Mouse (Mus musculus): ENCODE measurements around the gene Ints13.
"Not testable (repeated sequence)": the region's sequence is repeated elsewhere in the genome, so short reads cannot be mapped to it uniquely, and the experiment has no call there.

The Ints13 gene

GRCm38 (mm10) chr6:146577310-146578109 lies at the start of gene Ints13:
Gene Ints13 (minus strand): TSS chr6:146577835.
- peak; percentile 97 for DNase-seq (ENCODE audit: low read depth, low spot score)

DNA sequence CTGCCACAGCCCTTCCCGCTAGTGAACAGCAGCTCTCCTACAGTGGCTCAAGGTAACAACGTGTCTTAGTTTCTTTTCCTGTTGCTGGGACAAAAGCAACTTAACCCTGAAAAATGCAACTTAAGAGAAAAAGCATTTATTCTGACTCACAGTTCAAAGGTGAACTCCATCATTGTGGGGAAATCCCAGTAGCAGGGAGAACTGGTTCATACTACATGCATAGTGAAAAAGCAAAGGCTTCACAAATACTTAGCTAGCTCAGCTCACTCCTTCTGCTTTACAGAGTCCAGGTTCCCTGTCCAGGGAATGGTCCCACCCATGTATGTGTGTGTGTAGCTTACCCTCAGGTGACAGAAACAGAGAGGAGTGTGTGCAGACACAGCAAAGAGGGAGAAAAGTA lies 39.0 kb upstream of the Ints13 start:
- no peak for DNase-seq (ENCODE audit: low read depth, low spot score)

DNA sequence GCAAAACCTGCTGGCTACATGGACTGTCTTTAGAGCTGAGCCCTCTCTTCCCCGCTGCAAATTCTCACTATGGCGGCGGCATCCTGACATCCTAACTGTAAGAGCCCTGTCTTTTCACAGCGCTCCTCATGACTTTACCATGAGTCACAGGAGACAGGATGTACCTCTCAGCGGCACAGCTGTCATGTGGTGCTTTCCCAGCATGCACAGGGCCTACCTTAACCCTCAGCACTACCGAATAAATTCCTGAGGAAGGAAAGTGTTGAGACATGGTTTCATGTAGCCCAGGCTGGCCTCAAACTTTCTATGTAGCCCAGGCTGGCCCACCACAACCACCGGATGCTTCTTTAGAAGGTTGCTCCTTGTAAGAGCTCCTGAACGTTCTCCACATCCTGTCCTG lies 38.3 kb upstream of the Ints13 start:
- DNase-seq (ENCODE audit: low read depth, low spot score): no peak

DNA sequence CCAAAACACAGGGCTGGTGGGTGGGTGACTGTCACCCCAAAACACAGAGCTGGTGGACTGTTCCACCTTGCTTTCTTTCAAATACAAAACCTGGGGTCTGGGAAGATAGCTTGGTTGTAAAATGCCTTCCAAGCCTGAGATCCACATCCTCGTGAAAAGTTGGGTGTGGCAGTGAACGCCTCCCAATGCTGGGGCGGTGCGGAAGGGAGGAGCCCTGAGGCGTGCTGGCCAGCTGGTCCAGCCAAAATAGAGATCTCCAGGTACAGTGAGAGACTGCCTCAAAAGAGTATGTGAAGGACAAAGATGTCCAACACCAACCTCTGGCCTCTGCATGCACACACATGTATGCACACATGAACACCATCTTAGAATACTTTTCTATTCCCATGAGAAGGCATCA lies 36.9 kb upstream of the Ints13 start:
- DNase-seq (ENCODE audit: low read depth, low spot score): no peak

GRCm38 (mm10) chr6:146613907-146614306 lies 36.3 kb upstream of the Ints13 start:
- no peak for DNase-seq (ENCODE audit: low read depth, low spot score)

DNA sequence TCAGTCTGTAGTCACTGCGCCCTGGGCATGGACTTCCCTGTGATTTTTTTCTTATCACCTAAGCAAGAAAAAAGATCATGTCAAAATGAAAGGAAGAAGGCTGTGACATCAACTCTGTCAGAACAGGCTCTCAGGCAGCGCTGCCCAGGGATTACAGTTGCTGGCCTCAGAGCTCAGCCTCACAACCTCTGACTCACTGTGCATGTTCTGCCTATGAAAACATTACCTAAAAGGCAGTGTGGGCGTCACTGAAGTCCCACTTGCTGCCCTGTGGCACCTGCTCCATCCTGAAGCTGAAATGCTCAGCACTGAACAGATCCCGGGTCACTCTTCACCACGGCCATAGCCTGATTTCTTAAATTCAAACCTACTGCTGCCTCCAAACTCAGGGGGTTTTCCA lies 35.1 kb upstream of the Ints13 start:
- DNase-seq (ENCODE audit: low read depth, low spot score): no peak

DNA sequence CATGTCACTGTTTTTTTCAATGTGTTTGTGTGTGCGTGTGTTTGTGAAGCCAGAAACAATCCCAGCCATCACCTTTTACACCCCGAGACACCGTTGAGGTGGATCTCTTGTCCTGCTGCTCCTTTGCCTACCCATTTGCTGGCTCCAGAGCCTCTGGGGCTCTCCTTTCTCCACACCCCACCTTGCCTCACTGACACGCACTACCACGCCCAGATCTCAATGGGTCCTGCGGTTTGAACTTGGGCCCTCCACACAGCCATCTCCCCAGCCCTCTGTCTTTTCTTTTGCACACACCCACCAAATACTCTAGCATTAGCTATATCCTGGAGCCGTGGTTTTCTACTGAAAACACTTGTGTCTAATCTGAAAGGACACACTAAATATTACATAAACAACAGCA lies 34.3 kb upstream of the Ints13 start:
- DNase-seq (ENCODE audit: low read depth, low spot score): no peak

- no peak for DNase-seq (ENCODE audit: low read depth, low spot score)
Measured at GRCm38 (mm10) chr6:146611385-146611784, 33.8 kb upstream of the Ints13 start.

GRCm38 (mm10) chr6:146603651-146604050 lies 26.0 kb upstream of the Ints13 start:
- no peak for DNase-seq (ENCODE audit: low read depth, low spot score)

- no peak for DNase-seq (ENCODE audit: low read depth, low spot score)
Measured at GRCm38 (mm10) chr6:146602601-146603000, 25.0 kb upstream of the Ints13 start.

- no peak for DNase-seq (ENCODE audit: low read depth, low spot score)
Measured at GRCm38 (mm10) chr6:146585134-146585533, 7.5 kb upstream of the Ints13 start.

- no peak for DNase-seq (ENCODE audit: low read depth, low spot score)
Measured at GRCm38 (mm10) chr6:146583366-146584046, 5.9 kb upstream of the Ints13 start.

DNA sequence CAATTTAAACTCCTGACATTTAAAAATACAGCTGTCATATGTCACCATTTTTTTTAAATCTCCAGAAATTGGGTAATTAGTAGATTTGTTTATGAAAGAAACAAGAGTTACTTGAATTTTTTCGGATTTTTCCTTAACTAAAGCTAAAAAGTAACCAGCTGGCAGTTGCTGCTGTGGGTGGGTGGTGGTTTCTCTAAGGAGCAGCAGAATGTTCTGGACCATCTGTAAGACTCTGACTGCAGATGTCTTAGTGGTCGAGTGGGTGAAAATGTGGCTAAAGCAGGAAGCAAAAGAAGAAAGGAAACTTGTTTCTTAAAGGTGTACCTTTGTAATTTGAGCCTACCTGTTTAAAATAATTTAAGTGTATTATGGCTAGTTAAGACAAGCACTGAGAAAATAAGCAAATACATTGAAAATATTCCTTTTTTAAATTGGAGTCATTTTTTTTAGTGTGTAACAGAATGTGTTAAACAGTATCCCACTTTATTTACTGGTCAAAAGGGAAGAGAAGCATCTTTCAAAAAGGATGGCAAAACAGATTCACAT lies 2.8 kb upstream of the Ints13 start:
- DNase-seq (ENCODE audit: low read depth, low spot score): no peak

DNA sequence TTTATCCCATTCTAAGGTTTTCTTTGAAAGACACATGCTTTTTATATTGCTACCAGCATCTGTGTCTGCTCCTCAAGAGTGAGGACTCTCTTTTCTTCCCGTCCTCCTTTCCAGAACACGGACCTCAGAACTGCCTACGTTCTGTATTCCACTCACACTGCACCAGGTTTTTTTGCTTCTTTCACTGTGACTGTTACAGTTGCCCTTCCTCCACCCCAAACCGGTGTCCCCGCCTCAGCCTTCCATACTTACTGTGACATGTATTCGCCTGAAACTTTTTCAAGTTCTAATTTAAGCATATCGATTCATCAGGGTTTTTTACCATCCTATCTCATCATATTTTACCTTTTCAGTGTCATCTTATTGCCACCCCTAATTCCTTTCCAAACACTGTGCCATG lies 951 bp upstream of the Ints13 start:
- DNase-seq (ENCODE audit: low read depth, low spot score): no peak

GRCm38 (mm10) chr6:146578111-146578531 lies 486 bp upstream of the Ints13 start:
- DNase-seq (ENCODE audit: low read depth, low spot score): peak; percentile 34

- no peak for DNase-seq (ENCODE audit: low read depth, low spot score)
Measured at GRCm38 (mm10) chr6:146576903-146577302, 732 bp downstream of the Ints13 start, which contains the start of gene Fgfr1op2. Gene Fgfr1op2 (plus strand): TSS chr6:146577203.

GRCm38 (mm10) chr6:146572073-146572472 lies 5.6 kb downstream of the Ints13 start:
- DNase-seq (ENCODE audit: low read depth, low spot score): no peak

DNA sequence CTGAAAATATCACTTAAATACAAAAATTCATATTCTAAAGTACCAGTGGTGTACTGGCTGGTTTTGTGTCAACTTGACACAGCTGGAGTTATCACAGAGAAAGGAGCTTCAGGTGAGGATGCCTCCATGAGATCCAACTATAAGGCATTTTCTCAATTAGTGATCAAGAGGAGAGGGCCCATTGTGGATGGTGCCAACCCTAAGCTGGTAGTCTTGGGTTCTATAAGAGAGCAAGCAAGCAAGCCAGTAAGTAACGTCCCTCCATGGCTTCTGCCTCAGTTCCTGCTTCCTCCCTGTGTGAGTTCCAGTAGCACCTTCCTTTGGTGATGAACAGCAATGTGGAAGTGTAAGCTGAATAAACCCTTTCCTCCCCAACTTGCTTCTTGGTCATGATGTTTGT lies 15.2 kb downstream of the Ints13 start:
- DNase-seq (ENCODE audit: low read depth, low spot score): not testable (repeated sequence)

GRCm38 (mm10) chr6:146551326-146551725 lies 26.3 kb downstream of the Ints13 start:
- no peak for DNase-seq (ENCODE audit: low read depth, low spot score)

GRCm38 (mm10) chr6:146550421-146550820 lies 27.2 kb downstream of the Ints13 start:
- no peak for DNase-seq (ENCODE audit: low read depth, low spot score)

- no peak for DNase-seq (ENCODE audit: low read depth, low spot score)
Measured at GRCm38 (mm10) chr6:146545289-146545865, 32.3 kb downstream of the Ints13 start.

- DNase-seq (ENCODE audit: low read depth, low spot score): no peak
Measured at GRCm38 (mm10) chr6:146544622-146545021, 33.0 kb downstream of the Ints13 start.
